Mouse (Mus musculus): ENCODE measurements around the gene Aldh1a7. TPM values are rescaled to one million over a fixed set of nuclear protein-coding genes. Genes with fewer than 3 reads are reported as not detected.
"Not testable (repeated sequence)": the region's sequence is repeated elsewhere in the genome, so short reads cannot be mapped to it uniquely, and the experiment has no call there.

Gene Aldh1a7
- polyA plus RNA-seq, 1 experiment from 2014 or later = 0.92 TPM

GRCm38 (mm10) chr19:20706747-20707146, 20.6 kb downstream of the Aldh1a7 start:
- DNase-seq (ENCODE audit: extremely low spot score, low spot score) = no peak
- Histone ChIP-seq H3K27me3 (ENCODE audit: poor library complexity, severe bottlenecking) (no peaks in the 10 kb centered on the region), H3K4me3 (no peak overlapping the region), H3K36me3 (replicated peaks) (no peaks in the 10 kb centered on the region), H3K4me1 (peaks cover 7% of the 10 kb centered on the region), H3K9me3 (no peaks in the 10 kb centered on the region), H3K27ac (no peak overlapping the region)
- WGBS = 87% methylated on average over 4 of the region's 4 CpGs

- H3K27ac ChIP-seq = 0 out of 2 replicates have a peak overlapping the region, but pooled peaks have one; percentile 40
- 45% methylated on average over 3 of the region's 3 CpGs for WGBS
These were observed 25.3 kb downstream of the Aldh1a7 start for GRCm38 (mm10) chr19:20702074-20702473.

GRCm38 (mm10) chr19:20677697-20678355, 49.5 kb downstream of the Aldh1a7 start:
- H3K36me3 ChIP-seq (replicated peaks) = no peaks in the 10 kb centered on the region
- H3K9me3 ChIP-seq = no peaks in the 10 kb centered on the region
- 86% methylated on average over 3 of the region's 3 CpGs for WGBS
- no peaks in the 10 kb centered on the region for H3K27me3 ChIP-seq (ENCODE audit: poor library complexity, severe bottlenecking)
- no peak for DNase-seq (ENCODE audit: extremely low spot score, low spot score)
- H3K4me1 ChIP-seq = no peaks in the 10 kb centered on the region
- no peak overlapping the region for H3K4me3 ChIP-seq
- no peak overlapping the region for H3K27ac ChIP-seq

More at GRCm38 (mm10) chr19:20702074-20702473, 25.3 kb downstream of the Aldh1a7 start:
- Histone ChIP-seq H3K9me3 (no peaks in the 10 kb centered on the region), H3K4me1 (peaks cover 7% of the 10 kb centered on the region), H3K4me3 (no peak overlapping the region), H3K36me3 (replicated peaks) (no peaks in the 10 kb centered on the region), H3K27me3 (ENCODE audit: poor library complexity, severe bottlenecking) (no peaks in the 10 kb centered on the region)
- DNase-seq (ENCODE audit: extremely low spot score, low spot score) = peak; percentile 18

GRCm38 (mm10) chr19:20654141-20654873, 73.1 kb downstream of the Aldh1a7 start:
- Histone ChIP-seq H3K36me3 (replicated peaks) (no peaks in the 10 kb centered on the region), H3K4me1 (no peaks in the 10 kb centered on the region), H3K4me3 (no peak overlapping the region), H3K27me3 (ENCODE audit: poor library complexity, severe bottlenecking) (no peaks in the 10 kb centered on the region), H3K27ac (no peak overlapping the region), H3K9me3 (no peaks in the 10 kb centered on the region)
- no peak for DNase-seq (ENCODE audit: extremely low spot score, low spot score)
- 84% methylated on average over 3 of the region's 3 CpGs for WGBS

- H3K9me3 ChIP-seq = no peaks in the 10 kb centered on the region
- no peak for DNase-seq (ENCODE audit: extremely low spot score, low spot score)
- no peaks in the 10 kb centered on the region for H3K27me3 ChIP-seq (ENCODE audit: poor library complexity, severe bottlenecking)
- 85% methylated on average over 1 of the region's 1 CpGs for WGBS
- no peak overlapping the region for H3K4me3 ChIP-seq
- no peaks in the 10 kb centered on the region for H3K36me3 ChIP-seq (replicated peaks)
- H3K4me1 ChIP-seq = no peaks in the 10 kb centered on the region
- no peak overlapping the region for H3K27ac ChIP-seq
These were observed 74.2 kb downstream of the Aldh1a7 start for GRCm38 (mm10) chr19:20653082-20653676.

- WGBS = 43% methylated on average over 2 of the region's 2 CpGs
- no peak overlapping the region for H3K27ac ChIP-seq
- no peaks in the 10 kb centered on the region for H3K9me3 ChIP-seq
- DNase-seq (ENCODE audit: extremely low spot score, low spot score) = no peak
- H3K27me3 ChIP-seq (ENCODE audit: poor library complexity, severe bottlenecking) = no peaks in the 10 kb centered on the region
- H3K4me3 ChIP-seq = no peak overlapping the region
- H3K36me3 ChIP-seq (replicated peaks) = no peaks in the 10 kb centered on the region
- no peaks in the 10 kb centered on the region for H3K4me1 ChIP-seq
These were observed 77.4 kb downstream of the Aldh1a7 start for GRCm38 (mm10) chr19:20650008-20650407.

GRCm38 (mm10) chr19:20647496-20647895, 79.9 kb downstream of the Aldh1a7 start:
- H3K27me3 ChIP-seq (ENCODE audit: poor library complexity, severe bottlenecking); DNase-seq (ENCODE audit: extremely low spot score, low spot score); H3K4me3 ChIP-seq; H3K27ac ChIP-seq; H3K36me3 ChIP-seq (replicated peaks); H3K4me1 ChIP-seq; H3K9me3 ChIP-seq: not testable (repeated sequence)

- Histone ChIP-seq H3K27ac (no peak overlapping the region), H3K36me3 (replicated peaks) (no peaks in the 10 kb centered on the region), H3K4me1 (no peaks in the 10 kb centered on the region), H3K27me3 (ENCODE audit: poor library complexity, severe bottlenecking) (no peaks in the 10 kb centered on the region), H3K9me3 (no peaks in the 10 kb centered on the region), H3K4me3 (no peak overlapping the region)
- DNase-seq (ENCODE audit: extremely low spot score, low spot score) = no peak
- WGBS = 70% methylated on average over 3 of the region's 3 CpGs
These were observed 83.0 kb downstream of the Aldh1a7 start for GRCm38 (mm10) chr19:20644346-20644745.

Other genes starting within 250 kb of the Aldh1a7 start
- 0.89 and 9.1 TPM in 2 replicates for gene Aldh1a1, start 234.8 kb downstream of the Aldh1a7 start, polyA plus RNA-seq (2016; fragmentation: Nextera tagmentation; extraction: Ambion mirVana)
- 0.04 TPM in 1 of 2 replicates, not detected in the other for gene Tmc1, start 226.6 kb upstream of the Aldh1a7 start, polyA plus RNA-seq (2016; fragmentation: Nextera tagmentation; extraction: Ambion mirVana)